Comparison of ENCODE assay signal across 8 mouse cellular contexts in genomic region chr10:75837248-75837759, GRCm38 (mm10). TPM values are rescaled to one million over a fixed set of nuclear protein-coding genes. Genes with fewer than 3 reads are reported as not detected.
DNase-seq lines count a peak whose midpoint lies in the region; ATAC-seq and TF ChIP-seq lines count a peak whose summit lies in the region.

Gene Gstt2, minus strand, starts transcription at chr10:75837424.

- peak; percentile 81 for ATAC-seq in cerebellum, adult (ENCODE audit: insufficient number of reproducible peaks, low FRiP score, low TSS enrichment)
- peak; percentile 88 for ATAC-seq in forebrain, embryonic 13.5 days
- peak; percentile 85 for ATAC-seq in heart, postnatal 0 days (ENCODE audit: insufficient read depth, low read depth)
- peak; percentile 84 for ATAC-seq in liver, embryonic 14.5 days (ENCODE audit: insufficient read depth)
- peak; percentile 89 for ATAC-seq in stomach, embryonic 15.5 days (ENCODE audit: insufficient read depth, low FRiP score, low read depth)

- H3K9me3 ChIP-seq in forebrain, embryonic 13.5 days (replicated peaks), result no peaks in the 10 kb centered on the region
- H3K9me3 ChIP-seq in heart, postnatal 0 days (replicated peaks; ENCODE audit: control insufficient read depth, low read length), result no peaks in the 10 kb centered on the region
- H3K9me3 ChIP-seq in liver, embryonic 14.5 days (ENCODE audit: control insufficient read depth, low read length), result no peaks in the 10 kb centered on the region
- H3K9me3 ChIP-seq in stomach, embryonic 15.5 days, result no peaks in the 10 kb centered on the region

- peaks cover 37% of the 10 kb centered on the region for H3K4me1 ChIP-seq in forebrain, embryonic 13.5 days
- peaks cover 23% of the 10 kb centered on the region for H3K4me1 ChIP-seq in heart, postnatal 0 days (ENCODE audit: control insufficient read depth, insufficient read depth)
- H3K4me1 ChIP-seq in liver, embryonic 14.5 days (replicated peaks; ENCODE audit: control insufficient read depth in 2 of 2, insufficient read depth in 2 of 2, low read length in 1 of 2), result peaks cover 35 to 41% of the 10 kb centered on the region in 2 experiments
- H3K4me1 ChIP-seq in stomach, embryonic 15.5 days, result peaks cover 14% of the 10 kb centered on the region

- TF ChIP-seq EP300 in heart, postnatal 0 days (IDR thresholded peaks at IDR 0.05; ENCODE audit: low read depth), result no peak
- TF ChIP-seq EP300 in liver, embryonic 14.5 days (IDR thresholded peaks at IDR 0.05; ENCODE audit: low read depth), result no peak

- peaks cover 30% of the 10 kb centered on the region for H3K27me3 ChIP-seq in forebrain, embryonic 13.5 days
- no peaks in the 10 kb centered on the region for H3K27me3 ChIP-seq in heart, postnatal 0 days (ENCODE audit: control insufficient read depth, insufficient read depth, low read length)
- H3K27me3 ChIP-seq in liver, embryonic 14.5 days (ENCODE audit: control insufficient read depth, insufficient read depth, low read length), result no peaks in the 10 kb centered on the region
- H3K27me3 ChIP-seq in stomach, embryonic 15.5 days (replicated peaks), result no peaks in the 10 kb centered on the region

- peak within 1 kb of the TSS; percentile 50 for H3K9ac ChIP-seq in forebrain, embryonic 13.5 days
- peak within 1 kb of the TSS; percentile 52 for H3K9ac ChIP-seq in heart, postnatal 0 days (replicated peaks; ENCODE audit: low read depth, low read length)
- peak within 1 kb of the TSS; percentile 75 for H3K9ac ChIP-seq in liver, embryonic 14.5 days (replicated peaks)
- peak within 1 kb of the TSS; percentile 26; the same call in 1 of the 2 replicates for H3K9ac ChIP-seq in stomach, embryonic 15.5 days

- peak; percentile 54 for TF ChIP-seq CTCF in heart, postnatal 0 days (IDR thresholded peaks at IDR 0.05; ENCODE audit: low read depth)
- peak; percentile 75 for TF ChIP-seq CTCF in liver, embryonic 14.5 days (IDR thresholded peaks at IDR 0.05; ENCODE audit: low read depth)

- H3K4me3 ChIP-seq in forebrain, embryonic 13.5 days, result peak within 1 kb of the TSS; percentile 42
- peak within 1 kb of the TSS; percentile 49 for H3K4me3 ChIP-seq in heart, postnatal 0 days (ENCODE audit: low read depth, low read length)
- H3K4me3 ChIP-seq in liver, embryonic 14.5 days (ENCODE audit: insufficient read depth in 1 of 2, low read depth in 2 of 2, low read length in 2 of 2), result peak within 1 kb of the TSS; percentile 71 to 87
- H3K4me3 ChIP-seq in stomach, embryonic 15.5 days (replicated peaks), result peak within 1 kb of the TSS; percentile 46

- H3K27ac ChIP-seq in forebrain, embryonic 13.5 days, result peak within 1 kb of the TSS; percentile 57
- H3K27ac ChIP-seq in heart, postnatal 0 days (ENCODE audit: low read depth), result peak within 1 kb of the TSS; percentile 82
- H3K27ac ChIP-seq in liver, embryonic 14.5 days, result peak within 1 kb of the TSS; percentile 76
- H3K27ac ChIP-seq in stomach, embryonic 15.5 days, result peak within 1 kb of the TSS; percentile 86

- WGBS in forebrain, embryonic 13.5 days, result under 1% methylated on average over 21 of the region's 21 CpGs
- WGBS in heart, postnatal 0 days, result under 1% methylated on average over 21 of the region's 21 CpGs
- WGBS in liver, embryonic 14.5 days (ENCODE audit: insufficient replicate concordance), result under 1% methylated on average over 21 of the region's 21 CpGs
- under 1% methylated on average over 21 of the region's 21 CpGs for WGBS in stomach, embryonic 15.5 days

- peak within 1 kb of the TSS; percentile 69 for H3K4me2 ChIP-seq in forebrain, embryonic 13.5 days
- H3K4me2 ChIP-seq in heart, postnatal 0 days (ENCODE audit: low read depth, low read length), result peak within 1 kb of the TSS; percentile 71
- H3K4me2 ChIP-seq in liver, embryonic 14.5 days (ENCODE audit: low read depth), result peak within 1 kb of the TSS; percentile 86
- peak within 1 kb of the TSS; percentile 82 for H3K4me2 ChIP-seq in stomach, embryonic 15.5 days

- peak; percentile 100 for DNase-seq in ES-CJ7 (ENCODE audit: low read depth, low spot score)
- DNase-seq in heart, postnatal 0 days (ENCODE audit: low spot score), result peak; percentile 93
- peak; percentile 98 for DNase-seq in kidney, postnatal 36 days
- DNase-seq in liver, embryonic 14.5 days (ENCODE audit: low read depth in 3 of 3, low spot score in 3 of 3), result peak; percentile 91 to 92 (median 92)
- DNase-seq in neural tube, embryonic 10.5 days (ENCODE audit: extremely low spot score, low spot score), result peak; percentile 96

- no peaks in the 10 kb centered on the region for H3K36me3 ChIP-seq in forebrain, embryonic 13.5 days (ENCODE audit: poor library complexity, severe bottlenecking)
- H3K36me3 ChIP-seq in heart, postnatal 0 days (replicated peaks; ENCODE audit: control insufficient read depth, insufficient read depth, low read length), result no peaks in the 10 kb centered on the region
- H3K36me3 ChIP-seq in liver, embryonic 14.5 days (replicated peaks; ENCODE audit: control insufficient read depth, insufficient read depth, low read depth), result no peaks in the 10 kb centered on the region
- no peaks in the 10 kb centered on the region for H3K36me3 ChIP-seq in stomach, embryonic 15.5 days

RNA-seq across cellular contexts. Expression of gene Gstt2, which starts in this region (rescaled TPM):
- polyA plus RNA-seq in forebrain, embryonic 13.5 days (2015; fragmentation: Nextera tagmentation; extraction: Ambion mirVana), result 4.0 and 4.4 TPM in 2 replicates
- 6.0 and 10.9 TPM in 2 replicates for total RNA-seq in heart, postnatal 0 days (2014; rRNA removed; ENCODE audit: low replicate concordance)
- polyA plus RNA-seq in heart, postnatal 0 days (2015; fragmentation: Nextera tagmentation; extraction: Ambion mirVana), result 12.8 and 13.0 TPM in 2 replicates
- 33.8 and 36.4 TPM in 2 replicates for polyA plus RNA-seq in liver, embryonic 14.5 days (2012; rRNA removed)
- polyA plus RNA-seq in liver, embryonic 14.5 days (2014; fragmentation: Nextera tagmentation; extraction: Ambion mirVana), result 42.7 and 43.7 TPM in 2 replicates
- 54.8 and 58.7 TPM in 2 replicates for polyA plus RNA-seq in stomach, embryonic 15.5 days (2015; fragmentation: Nextera tagmentation; extraction: Ambion mirVana)

Comparison
In these comparisons a context has a peak if more than half of its experiments do, and no peak if none do; other contexts are left out.
1. Peak in every context shown above with its lines: DNase-seq, ATAC-seq, H3K4me3 ChIP-seq and H3K27ac ChIP-seq.